ENCODE assay signal across 24 mouse cellular contexts in the genomic region with DNA sequence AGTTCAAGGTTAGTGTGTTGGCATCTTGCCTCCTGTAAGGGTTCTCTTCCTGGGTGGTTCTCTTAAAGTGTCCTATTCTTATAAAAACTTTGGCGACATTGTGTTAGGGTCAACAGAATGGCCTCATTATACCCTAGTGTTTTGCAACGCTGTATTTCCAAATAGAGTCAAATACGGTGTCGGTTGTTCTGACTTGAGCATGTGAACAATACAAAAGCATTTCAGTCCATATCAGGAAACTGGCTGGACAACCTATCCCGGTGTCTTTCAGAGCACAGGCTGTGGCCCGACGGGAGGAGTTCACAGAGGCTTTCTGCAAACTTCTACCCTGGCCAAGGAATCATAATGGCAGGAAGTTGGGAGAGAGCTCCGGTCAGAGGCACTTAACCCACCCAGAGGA. TPM values are rescaled to one million over a fixed set of nuclear protein-coding genes. Genes with fewer than 3 reads are reported as not detected.
"Had no signal": no experiment of that assay in that cellular context is flagged by ENCODE, and none has a peak within 500 bp of the region (broad histone marks: within the 10 kb centered on the region; RNA-seq: fewer than 3 reads in every experiment).

No protein-coding gene starts in this region.

- H3K4me3 ChIP-seq: heart, adult 2 months; heart, embryonic 13.5 days; heart, embryonic 15.5 days; hindbrain, embryonic 13.5 days; hindbrain, embryonic 15.5 days; kidney, embryonic 15.5 days; limb, embryonic 12.5 days had no signal

- H3K4me2 ChIP-seq: heart, embryonic 11.5 days; heart, embryonic 13.5 days; heart, embryonic 15.5 days; hindbrain, embryonic 13.5 days; hindbrain, embryonic 15.5 days; kidney, embryonic 15.5 days; limb, embryonic 12.5 days had no signal

- H3K9ac ChIP-seq: forebrain, postnatal 0 days; heart, embryonic 13.5 days; heart, embryonic 15.5 days; hindbrain, embryonic 13.5 days; hindbrain, embryonic 15.5 days; kidney, embryonic 15.5 days; limb, embryonic 12.5 days had no signal

- ATAC-seq: intestine, embryonic 16.5 days had no signal

- H3K4me1 ChIP-seq: heart, embryonic 13.5 days; heart, embryonic 15.5 days; hindbrain, embryonic 13.5 days; hindbrain, embryonic 15.5 days; kidney, embryonic 15.5 days; limb, embryonic 12.5 days had no signal

- H3K9me3 ChIP-seq: heart, embryonic 13.5 days; heart, embryonic 15.5 days; hindbrain, embryonic 13.5 days; hindbrain, embryonic 15.5 days; kidney, embryonic 15.5 days; limb, embryonic 12.5 days had no signal

- H3K27ac ChIP-seq: heart, adult 2 months; heart, embryonic 13.5 days; heart, embryonic 15.5 days; hindbrain, embryonic 13.5 days; hindbrain, embryonic 15.5 days; hindbrain, postnatal 0 days; kidney, embryonic 15.5 days; kidney, postnatal 0 days; limb, embryonic 12.5 days had no signal

- H3K36me3 ChIP-seq: heart, embryonic 13.5 days; heart, embryonic 15.5 days; hindbrain, embryonic 13.5 days; hindbrain, embryonic 15.5 days; kidney, embryonic 15.5 days; limb, embryonic 12.5 days had no signal

- DNase-seq: forebrain, postnatal 0 days; gastrocnemius, postnatal 14 days; gastrocnemius, postnatal 36 days; heart, adult 11 months; heart, adult 2 months; heart, postnatal 10 days; heart, postnatal 36 days; kidney, adult 11 months; kidney, adult 2 months; kidney, adult 9 months; kidney, postnatal 14 days; kidney, postnatal 36 days; layer of hippocampus, adult 9-11 months had no signal

- H3K27me3 ChIP-seq: hindbrain, embryonic 13.5 days; hindbrain, embryonic 15.5 days; kidney, embryonic 15.5 days; limb, embryonic 12.5 days had no signal

RNA-seq across cellular contexts. Expression of gene Cckar, which starts 15.4 kb away (rescaled TPM):
- polyA plus RNA-seq: gonadal fat pad, adult 2 months; limb, embryonic 12.5 days had no signal
